Mouse (Mus musculus): Measurements from ENCODE around the gene Cab39l.

Gene Cab39l

DNA sequence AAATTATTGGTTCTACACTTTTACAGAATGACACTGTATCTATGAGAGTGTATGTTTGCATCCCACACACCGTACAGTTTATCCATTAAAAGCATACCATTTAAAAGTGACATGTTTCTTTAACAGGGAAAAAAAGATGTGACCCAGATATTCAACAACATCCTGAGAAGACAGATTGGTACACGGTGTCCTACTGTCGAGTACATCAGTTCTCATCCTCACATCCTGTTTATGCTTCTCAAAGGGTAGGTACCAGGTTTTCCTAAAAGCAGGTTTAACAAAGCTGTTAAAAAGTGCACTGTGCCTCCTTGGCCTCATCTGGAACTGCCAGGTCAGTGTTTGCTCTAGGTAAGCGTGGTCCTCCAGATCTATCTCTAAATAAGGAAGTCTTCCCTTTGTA is 65.4 kb downstream of the Cab39l start:
- DNase-seq (ENCODE audit: low spot score in 2 of 2) = no peak

DNA sequence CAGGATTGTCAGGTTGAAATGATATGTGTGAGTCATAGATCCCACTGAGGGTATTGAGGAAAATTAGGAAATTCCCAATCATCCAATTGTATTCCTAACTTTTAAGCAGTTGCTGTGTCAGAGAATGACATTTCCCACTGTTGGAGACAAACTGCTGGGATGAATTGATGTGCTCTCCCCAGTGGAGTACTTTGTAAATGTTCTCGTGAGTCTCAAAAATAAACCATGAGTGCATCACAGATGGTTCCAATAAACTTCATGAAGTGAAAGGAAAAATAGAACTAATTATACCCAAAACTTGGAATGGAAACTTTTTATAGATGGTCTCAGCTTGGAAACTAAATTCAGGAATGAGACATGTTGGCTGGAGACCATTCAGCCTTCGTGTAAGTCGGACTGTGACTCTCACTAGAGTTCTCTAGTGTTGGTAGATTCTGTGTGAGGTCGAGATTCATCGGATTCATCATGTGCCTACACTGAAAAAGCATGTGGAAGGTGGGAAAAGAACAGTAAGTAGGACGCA is 73.2 kb downstream of the Cab39l start:
- no peak for DNase-seq (ENCODE audit: low spot score in 2 of 2)

DNA sequence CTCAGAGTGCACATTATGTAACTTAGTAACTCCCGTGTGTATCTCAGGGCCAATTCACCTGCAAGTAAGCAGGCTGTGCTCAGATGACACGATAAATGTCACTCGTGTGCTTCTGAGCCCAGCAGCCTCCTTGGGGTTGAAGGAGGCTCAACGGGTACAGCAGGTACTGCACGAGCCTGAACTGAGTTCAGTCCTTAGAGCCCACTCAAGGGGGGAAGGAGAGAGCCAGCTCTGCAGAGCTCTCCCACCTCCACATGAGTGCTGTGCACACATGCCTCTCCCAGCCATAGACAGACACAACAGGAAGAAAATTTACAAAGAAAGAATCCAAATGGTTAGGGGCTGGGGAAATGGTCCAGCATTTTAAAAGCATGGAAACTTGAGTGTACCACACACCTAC is 85.1 kb downstream of the Cab39l start:
- DNase-seq (ENCODE audit: low spot score in 2 of 2) = no peak

DNA sequence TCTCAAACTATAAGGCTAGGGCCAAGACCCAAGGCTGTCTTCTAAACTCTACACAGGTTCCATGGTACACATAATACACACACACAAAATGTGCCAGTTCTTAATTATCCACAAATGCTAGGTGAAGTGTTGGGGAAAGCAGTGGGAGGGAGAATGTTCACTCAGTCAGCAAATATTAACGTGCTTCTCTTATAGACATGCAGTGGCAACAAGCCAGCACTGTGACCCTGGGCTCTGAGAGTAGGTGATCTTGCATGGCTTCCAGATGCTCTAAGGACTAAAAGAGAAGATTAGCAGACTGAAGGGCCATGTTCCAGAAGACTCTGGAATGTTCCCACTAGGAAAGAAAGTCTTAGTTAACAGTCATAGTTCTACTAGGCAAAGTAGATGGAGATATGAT is 90.0 kb downstream of the Cab39l start:
- DNase-seq (ENCODE audit: low spot score in 2 of 2) = no peak

DNA sequence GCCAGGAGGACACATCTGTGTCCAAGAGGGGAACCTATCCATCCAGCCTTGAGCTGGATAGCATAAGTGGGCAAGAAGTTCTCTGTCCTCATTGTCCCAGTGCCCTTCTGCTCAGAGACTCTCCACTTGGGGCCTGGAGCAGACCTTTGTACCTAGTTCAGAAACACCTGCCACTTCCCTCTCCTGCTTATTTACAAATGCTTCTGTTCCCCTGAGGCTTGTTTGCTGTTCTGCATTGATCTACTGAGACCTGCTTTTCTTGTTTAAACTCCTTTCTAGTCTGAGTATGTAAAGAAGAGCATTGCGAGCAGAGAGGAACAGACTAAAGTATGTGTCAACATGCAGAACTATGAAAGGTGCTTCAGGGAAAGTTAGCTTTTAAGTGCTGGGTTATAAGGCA is 92.2 kb downstream of the Cab39l start:
- no peak for DNase-seq (ENCODE audit: low spot score in 2 of 2)

DNA sequence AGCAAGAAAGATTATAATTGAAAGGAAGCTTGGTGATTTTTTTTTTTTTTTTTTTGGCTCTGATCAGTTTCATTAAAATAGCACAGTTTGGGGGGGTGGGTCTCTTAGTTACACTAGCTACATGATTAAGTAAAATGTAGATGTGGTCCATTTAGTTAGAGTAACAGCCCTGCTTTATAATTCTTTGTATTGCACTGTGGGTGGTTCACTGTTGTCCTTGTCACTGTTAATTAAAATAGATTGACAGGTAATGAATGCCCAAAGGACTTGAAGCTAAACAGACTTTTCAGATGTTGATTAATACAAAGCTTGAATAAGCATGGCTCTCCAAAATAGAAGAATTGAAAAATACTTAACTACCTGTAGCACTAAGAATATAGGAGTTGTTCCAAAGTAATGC is 93.1 kb downstream of the Cab39l start:
- DNase-seq (ENCODE audit: low spot score in 2 of 2) = no peak

DNA sequence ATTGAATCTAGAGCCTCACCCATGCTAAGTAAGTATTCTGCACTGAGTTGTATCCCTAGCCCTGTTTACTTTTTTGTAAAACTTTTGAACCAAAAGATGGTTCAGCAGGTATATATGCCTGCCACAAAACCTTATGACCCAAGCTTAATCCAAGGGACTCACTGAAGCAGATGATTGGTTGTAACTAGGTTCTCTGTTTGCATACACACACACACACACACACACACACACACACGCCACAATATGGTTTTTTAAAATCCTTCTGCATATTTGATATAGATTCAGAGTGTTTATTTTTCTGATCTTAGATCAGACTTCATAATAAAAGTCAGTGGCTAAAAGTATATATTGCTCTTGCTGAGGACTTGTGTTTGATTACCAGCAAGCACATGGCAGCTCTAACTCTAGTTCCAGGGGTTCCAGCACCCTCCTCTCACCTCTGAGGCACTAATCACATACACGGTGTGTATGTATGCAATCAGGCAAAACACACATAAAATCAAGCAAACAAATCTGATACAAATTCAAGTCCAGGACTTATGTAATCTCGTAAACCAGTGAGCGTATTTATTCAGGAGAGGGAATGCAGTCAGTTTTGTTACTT is 97.2 kb downstream of the Cab39l start:
- DNase-seq (ENCODE audit: low spot score in 2 of 2) = no peak

DNA sequence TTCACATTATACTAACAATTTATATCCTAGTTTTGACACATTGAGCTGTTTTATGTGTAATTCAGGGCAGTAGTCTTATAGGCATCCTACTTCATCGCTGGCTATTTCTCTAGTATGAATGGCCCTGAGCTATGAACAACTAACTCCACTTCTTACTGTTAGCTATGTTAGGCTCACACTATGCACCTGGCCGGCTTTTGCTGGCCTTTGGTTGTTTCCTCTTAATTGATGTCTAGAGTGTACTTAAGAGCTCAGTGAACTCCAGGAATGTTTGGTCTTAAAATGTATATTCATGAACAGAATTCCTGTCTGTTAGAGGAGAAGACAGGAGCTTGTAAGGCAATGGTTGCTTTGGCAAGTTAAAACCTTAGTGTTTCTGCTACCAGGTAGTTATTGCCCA is 99.5 kb downstream of the Cab39l start:
- DNase-seq (ENCODE audit: low spot score in 2 of 2) = no peak

DNA sequence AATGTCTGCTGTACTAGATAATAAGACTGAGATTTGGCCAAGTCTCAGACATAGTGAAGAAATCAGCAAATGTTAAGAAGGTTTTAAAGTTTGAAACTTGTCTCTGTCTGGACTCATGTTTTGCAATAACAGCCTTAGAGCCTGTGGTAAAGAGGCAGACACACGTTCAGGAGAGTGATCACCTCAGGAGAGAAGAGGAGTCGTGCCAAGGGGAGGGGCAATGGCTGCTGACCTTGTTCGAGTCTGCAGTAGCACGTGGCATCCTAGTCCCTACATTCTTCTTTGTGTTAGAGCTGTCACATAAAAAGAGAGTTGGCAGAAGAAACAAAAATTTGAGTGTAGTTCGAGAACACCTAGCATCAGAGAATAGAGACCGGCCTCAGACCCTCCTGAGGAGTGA is 100.0 kb downstream of the Cab39l start:
- no peak for DNase-seq (ENCODE audit: low spot score in 2 of 2)

DNA sequence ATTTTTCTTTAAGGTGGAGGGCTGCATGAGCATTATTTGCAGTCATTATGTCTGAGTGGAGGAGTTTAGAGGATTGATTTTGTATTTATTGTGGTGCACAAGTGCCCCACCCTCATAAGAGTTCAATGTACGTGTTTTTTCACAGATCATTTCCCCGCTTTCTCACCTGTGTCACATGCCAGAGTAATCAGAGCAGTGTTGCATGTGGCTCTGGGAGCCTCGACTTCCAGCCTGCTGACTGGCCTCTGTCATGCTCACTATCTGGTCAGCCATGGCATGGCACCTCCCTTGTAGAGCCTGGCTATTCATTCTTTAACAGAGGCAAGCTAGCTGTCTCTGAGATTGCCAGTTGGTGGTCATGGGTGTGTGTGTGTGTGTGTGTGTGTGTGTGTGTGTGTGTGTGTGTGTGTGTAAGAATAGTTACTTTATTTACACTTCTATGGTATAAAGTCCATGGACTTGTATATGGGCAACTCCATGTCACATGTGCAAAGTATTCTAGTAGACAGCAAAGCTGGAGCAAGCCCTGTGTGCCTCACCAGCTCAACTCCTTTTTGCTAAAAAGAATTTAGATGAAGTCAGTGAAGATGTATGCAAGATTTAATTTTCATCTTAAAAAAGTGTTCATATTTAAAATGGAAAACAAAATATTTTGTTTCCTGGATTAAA is 102.5 kb downstream of the Cab39l start:
- no peak for DNase-seq (ENCODE audit: low spot score in 2 of 2)

DNA sequence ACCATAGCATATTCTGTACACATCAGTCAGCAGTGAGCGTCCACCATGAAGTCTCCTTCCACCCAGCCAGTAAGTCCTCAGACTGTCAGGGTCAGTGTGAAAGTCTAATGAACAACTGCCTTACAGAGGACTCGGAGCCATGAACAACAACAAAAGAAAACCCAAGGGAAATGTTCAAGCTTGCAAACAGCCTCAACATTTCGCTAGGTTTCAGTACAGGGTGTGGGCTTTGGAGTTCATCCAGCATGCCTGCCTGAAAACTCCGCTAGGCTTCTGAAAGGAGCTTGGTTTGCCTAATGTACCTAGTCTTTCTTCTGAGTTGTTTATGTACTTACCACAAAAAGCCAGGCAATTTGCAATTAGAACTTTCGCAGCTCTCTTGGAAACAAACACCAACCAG is 103.2 kb downstream of the Cab39l start:
- no peak for DNase-seq (ENCODE audit: low spot score in 2 of 2)

DNA sequence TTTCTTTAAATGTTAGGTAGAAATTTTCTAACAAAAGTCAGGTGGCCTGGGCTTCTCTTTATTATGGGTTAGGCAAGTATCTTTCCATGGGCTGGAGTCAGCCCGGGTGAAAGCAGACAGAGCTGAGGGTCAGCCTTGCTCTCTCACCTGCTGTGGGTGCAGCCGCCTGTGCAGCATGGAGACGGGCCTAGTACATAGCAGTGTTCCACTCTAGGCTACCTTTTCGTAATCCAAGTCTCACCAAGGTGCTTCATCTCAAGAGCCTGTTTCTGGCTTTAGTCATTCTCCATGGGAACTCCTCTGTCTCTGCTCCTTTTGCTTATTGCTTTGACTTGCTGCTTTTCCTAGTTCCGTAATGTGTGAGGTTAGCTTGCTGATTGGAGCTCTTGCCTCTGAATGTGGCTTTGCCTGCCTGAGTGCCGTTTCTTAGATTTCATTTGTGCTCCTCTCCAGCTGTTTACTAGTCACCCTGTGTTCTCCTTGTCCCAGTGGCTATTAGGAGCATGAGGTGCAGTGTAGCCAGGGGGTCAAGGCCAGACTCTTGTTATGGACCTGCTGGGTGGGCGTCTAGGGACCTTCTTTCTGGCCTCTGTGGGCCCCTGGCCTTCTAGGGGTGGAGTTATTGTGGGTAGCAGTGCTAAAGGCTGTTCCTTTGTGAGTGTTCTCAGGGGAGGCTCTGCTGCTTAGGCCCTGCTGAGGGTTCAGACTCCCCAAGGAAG is 105.5 kb downstream of the Cab39l start:
- DNase-seq (ENCODE audit: low spot score in 2 of 2) = no peak

DNA sequence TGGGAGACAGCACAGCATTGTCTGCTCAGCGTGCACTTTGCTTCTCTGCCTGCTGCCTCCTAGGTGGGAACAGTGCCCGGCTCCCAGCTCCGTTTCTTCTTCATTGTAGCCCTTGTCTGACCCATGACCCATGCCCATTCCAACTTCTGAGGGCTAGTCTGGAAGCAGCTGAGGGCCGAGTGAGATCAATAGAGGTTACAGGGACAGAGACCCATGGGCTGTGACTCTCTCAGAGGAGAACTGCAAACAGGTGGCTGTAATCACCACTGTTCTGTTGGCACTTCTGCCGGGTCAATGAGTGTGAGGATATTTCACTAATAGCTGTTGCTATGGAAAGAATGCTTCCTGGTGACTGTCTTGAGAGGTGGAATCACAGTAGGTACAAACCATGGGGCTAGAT is 106.8 kb downstream of the Cab39l start:
- no peak for DNase-seq (ENCODE audit: low spot score in 2 of 2)

DNA sequence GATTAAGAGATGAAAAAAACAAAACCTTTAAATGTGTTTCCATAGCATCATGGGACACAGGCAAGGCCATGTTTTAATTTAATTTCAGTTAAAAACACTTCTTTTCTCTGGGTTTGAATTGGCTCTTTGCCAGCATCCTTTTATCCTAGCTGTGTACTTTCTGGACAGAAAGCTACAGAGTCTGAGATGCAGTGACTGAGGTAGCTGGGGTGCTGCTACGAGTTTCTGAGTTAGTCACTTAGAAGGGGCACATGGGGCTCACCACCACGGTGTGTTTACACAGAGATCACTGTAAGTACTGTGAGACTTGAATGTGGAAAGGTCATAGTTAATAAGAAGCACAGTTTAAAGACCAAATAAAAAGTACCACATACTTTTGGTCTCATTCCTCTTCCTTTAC is 107.8 kb downstream of the Cab39l start:
- no peak for DNase-seq (ENCODE audit: low spot score in 2 of 2)

DNA sequence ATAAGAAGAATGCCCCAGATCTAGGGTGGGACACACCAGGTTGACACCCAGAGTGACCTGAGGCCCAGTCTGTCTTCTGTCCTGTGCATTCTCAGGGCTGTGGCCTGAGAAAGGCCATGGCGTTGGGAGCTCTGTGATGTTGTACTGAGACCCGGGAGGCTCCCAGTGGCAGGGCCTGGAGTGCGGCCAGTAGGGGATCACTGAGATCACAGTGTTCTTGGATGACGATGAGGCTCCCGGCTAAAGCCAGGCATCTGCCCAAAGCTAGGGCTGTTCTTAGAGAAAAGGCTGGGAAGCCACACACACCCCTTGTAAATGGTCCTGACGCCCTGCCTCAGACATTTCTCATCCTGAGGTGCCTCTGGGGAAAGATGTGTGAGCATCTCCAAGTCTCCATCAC is 108.3 kb downstream of the Cab39l start:
- no peak for DNase-seq (ENCODE audit: low spot score in 2 of 2)

DNA sequence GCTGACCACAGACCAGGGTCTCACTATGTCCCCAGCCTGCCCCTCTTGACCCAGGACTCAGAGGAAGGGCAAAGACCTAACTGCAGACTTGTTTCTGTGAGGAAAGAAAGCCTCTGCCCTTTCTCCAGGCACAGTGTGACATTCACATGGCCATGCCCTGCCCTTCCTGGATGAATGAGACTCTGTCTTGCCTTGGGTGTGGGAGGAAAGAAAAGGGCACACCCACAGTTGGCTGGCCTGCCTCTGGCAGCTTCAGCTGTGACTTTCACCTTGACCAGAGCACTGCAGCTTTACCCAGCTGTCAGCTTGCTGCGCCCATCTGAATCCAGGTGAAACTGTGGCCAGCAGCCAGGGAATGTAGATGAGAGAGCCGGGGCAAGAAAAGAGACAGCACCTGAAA is 110.1 kb downstream of the Cab39l start:
- no peak for DNase-seq (ENCODE audit: low spot score in 2 of 2)

DNA sequence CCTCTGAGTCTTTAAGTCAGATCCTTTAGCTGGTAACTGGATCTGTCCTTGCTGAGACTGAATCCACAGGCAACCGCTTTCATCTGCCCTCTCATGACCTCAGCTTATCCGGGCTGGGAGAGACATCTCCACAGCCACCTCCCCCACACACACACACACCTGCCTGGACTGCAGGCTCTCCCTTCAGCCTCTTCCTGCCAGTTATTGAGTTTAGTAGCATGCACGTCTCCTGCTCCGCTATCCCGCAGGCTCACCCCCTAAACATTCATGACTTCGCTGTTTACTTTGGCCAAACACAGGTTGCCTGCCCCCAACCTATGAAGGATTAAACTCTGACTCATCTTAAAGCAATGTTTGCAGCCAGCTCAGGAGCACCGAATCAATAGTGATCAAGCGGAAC is 111.2 kb downstream of the Cab39l start:
- no peak for DNase-seq (ENCODE audit: low spot score in 2 of 2)

DNA sequence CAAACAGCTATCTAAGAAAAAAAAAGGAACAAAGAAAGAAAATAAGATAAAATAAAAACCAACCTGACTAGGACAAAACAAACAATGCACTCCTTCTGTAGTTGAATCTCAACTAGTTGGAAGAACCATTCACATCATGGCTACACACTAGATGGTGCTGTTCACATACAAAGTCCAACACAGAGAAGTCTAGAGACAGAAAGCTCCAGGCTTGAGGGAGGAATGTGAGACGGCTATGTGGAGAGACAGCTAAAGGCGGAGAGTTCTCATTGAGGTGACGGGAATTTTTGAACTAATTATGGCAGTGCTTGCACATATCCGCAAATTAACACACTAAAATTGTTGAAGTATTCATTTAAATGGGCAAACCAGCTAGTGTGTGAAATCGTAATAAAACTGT is 113.3 kb downstream of the Cab39l start:
- no peak for DNase-seq (ENCODE audit: low spot score in 2 of 2)

DNA sequence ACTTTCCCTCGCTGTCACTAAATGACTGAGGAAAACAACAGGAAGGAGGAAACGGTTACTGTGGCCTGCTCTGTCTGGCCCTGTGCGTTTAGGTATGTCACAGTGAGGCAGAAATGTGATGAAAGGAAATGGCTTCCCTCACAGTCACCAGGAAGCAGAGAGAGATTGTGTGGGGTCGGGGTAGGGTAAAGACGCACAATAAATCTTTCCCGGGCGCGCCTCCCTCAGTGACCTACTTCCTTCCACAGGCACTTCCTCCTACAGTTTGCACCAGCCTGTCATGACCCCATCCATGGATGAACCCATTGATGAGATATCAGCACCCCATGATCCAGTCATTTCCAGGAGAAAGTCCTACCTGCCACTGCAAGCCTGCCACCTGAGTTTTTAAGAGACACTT is 114.2 kb downstream of the Cab39l start:
- DNase-seq (ENCODE audit: low spot score in 2 of 2) = no peak

DNA sequence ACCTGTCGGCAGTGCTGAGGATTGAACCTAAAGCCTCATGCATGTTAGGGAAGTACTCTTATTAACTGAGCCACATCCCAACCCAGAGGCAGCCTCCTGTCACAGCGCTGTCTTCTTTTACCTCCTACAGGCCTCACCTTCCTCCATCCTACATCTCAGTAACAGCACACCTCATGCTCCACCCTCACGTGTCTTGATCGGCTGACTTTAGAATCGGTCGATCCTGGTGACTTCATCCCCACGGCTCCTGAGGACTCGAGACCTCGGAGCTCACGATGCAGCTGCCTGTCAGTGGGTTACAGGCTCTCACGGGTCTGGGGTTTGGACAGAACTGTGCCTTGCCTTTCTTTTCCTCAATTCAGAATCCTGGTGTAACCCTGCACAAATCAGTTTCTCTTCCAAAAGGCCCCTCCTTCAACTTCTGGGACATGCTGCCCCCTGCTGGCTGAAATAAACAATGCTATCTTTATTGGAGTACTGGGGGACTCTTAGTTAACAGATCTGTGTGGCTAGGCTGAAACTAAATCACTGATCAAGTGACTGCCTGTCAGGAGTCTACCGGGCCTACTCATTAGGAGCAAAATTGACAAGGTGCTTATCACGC is 115.3 kb downstream of the Cab39l start:
- peak; percentile 62 to 84 for DNase-seq (ENCODE audit: low spot score in 2 of 2)

DNA sequence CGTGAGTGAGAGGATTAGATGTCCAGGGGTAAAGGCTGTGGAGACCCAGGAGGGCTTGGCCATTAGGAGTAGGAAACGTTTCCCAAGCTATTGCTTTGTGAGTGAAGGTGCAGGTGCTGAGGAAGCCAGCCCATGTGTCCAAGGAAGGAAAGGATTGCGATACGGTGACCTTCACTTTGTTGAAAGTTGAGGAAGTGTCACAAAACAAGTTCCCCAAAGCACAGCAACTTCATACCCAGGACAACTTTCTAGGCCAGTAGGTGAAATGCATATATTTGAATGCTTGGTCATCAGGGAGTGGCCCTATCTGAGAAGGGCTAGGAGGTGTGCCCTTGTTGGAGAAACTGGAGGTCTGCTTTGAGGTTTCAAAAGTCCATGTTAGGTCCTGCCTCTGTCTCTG is 116.3 kb downstream of the Cab39l start:
- DNase-seq (ENCODE audit: low spot score in 2 of 2) = no peak

DNA sequence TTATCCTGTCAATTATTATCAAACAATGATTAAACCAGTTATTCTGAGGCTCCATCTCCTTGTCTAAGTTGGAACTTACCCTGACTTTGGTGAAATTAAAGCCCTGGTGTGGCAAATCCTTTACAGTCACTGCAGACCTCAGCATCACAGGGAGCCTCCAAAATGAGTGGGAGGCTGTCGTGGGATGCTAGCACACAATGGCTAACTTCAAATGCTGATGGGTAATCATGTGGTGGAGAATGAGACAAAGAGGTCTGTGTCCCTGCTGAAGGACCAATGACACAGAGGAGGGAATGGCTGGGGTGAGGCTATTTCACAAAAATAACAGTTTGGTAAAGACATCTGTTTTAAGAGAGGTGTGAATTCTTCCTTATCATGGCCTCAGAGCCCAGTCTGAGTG is 117.1 kb downstream of the Cab39l start:
- no peak for DNase-seq (ENCODE audit: low spot score in 2 of 2)

DNA sequence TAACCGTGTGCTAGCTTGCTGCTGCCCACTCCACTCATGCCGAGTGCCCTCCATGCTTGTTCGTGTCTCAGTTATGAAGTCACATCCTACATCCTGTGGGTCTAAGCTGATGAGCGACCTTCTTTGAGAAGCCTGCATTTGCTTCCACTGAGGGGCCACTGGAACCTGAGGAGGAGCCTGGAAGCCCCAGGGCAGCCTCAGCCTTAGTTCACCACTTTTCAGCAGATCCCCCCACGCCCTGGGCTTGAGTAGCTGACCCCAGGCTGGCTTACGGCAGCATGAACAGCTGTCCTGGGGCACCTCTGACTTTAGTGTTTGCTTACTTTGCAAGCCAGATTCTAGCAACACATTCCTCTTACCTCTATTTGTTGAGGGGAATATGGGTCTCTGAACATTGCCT is 126.0 kb downstream of the Cab39l start:
- DNase-seq (ENCODE audit: low spot score in 2 of 2) = no peak

All from spleen, postnatal 4 days (tissue).